Mouse (Mus musculus): ENCODE measurements around the gene Cd180. TPM values are rescaled to one million over a fixed set of nuclear protein-coding genes. Genes with fewer than 3 reads are reported as not detected.
"Not testable (repeated sequence)": the region's sequence is repeated elsewhere in the genome, so short reads cannot be mapped to it uniquely, and the experiment has no call there.

The Cd180 gene
- polyA plus RNA-seq, 1 experiment from 2014 or later = 0.66 TPM

DNA sequence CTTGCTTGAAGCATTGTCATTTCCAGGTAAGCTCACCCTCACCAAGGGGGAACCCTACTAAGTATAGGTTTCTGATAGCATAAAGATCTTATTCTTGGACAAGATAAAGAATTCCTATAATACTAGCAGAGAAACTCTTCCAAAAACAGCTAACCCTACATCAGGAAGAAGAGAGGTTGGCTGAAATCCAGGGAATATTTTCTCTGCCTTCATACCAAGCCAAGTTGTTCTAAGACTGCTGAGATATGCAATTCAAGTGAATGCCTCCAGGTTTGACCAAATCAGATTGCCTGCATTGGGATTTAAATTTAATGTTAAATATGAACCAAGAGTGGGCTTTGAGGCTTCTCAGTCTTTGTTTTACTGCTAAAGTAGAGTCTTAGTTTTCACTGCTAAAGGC, 32.1 kb downstream of the Cd180 start:
- no peaks in the 10 kb centered on the region for H3K27me3 ChIP-seq (replicated peaks; ENCODE audit: control insufficient read depth, insufficient read depth, low read length)
- H3K4me1 ChIP-seq (ENCODE audit: control insufficient read depth, insufficient read depth, low read length) = no peaks in the 10 kb centered on the region
- no peak overlapping the region for H3K9ac ChIP-seq (ENCODE audit: low read length)
- H3K4me2 ChIP-seq (ENCODE audit: low read length) = no peak overlapping the region
- ATAC-seq = no peak
- no peaks in the 10 kb centered on the region for H3K36me3 ChIP-seq (ENCODE audit: control insufficient read depth, insufficient read depth, low read length)
- no peak overlapping the region for H3K27ac ChIP-seq (ENCODE audit: low read depth, low read length)
- H3K9me3 ChIP-seq (replicated peaks; ENCODE audit: control insufficient read depth, low read length) = no peaks in the 10 kb centered on the region
- DNase-seq (ENCODE audit: low spot score) = no peak
- no peak overlapping the region for H3K4me3 ChIP-seq (ENCODE audit: low read depth, low read length)

DNA sequence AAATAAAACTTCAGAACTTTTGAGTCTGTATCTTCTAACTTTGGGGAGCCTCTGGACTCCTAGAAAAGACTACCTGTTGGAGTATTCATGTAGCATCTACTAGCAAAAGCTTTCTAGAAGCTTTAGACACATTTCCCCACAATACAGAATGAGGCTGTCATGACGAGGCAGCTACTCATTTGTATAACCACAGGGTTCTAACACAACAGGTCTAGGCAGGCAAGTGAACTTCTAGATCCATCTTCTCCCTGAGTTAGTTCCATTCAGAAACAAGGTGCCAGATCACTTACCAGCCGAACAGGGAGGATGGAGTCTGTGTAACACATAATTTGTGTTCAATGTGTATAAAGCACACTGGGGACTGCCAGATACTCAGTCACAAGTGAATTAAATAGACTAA, 32.5 kb downstream of the Cd180 start:
- Histone ChIP-seq H3K4me2 (ENCODE audit: low read length) (no peak overlapping the region), H3K9ac (ENCODE audit: low read length) (no peak overlapping the region), H3K4me1 (ENCODE audit: control insufficient read depth, insufficient read depth, low read length) (no peaks in the 10 kb centered on the region), H3K27ac (ENCODE audit: low read depth, low read length) (no peak overlapping the region), H3K9me3 (replicated peaks; ENCODE audit: control insufficient read depth, low read length) (no peaks in the 10 kb centered on the region), H3K4me3 (ENCODE audit: low read depth, low read length) (no peak overlapping the region), H3K27me3 (replicated peaks; ENCODE audit: control insufficient read depth, insufficient read depth, low read length) (no peaks in the 10 kb centered on the region), H3K36me3 (ENCODE audit: control insufficient read depth, insufficient read depth, low read length) (no peaks in the 10 kb centered on the region)
- ATAC-seq (no peak), DNase-seq (ENCODE audit: low spot score) (no peak)
- WGBS = 81% methylated on average over 2 of the region's 2 CpGs

DNA sequence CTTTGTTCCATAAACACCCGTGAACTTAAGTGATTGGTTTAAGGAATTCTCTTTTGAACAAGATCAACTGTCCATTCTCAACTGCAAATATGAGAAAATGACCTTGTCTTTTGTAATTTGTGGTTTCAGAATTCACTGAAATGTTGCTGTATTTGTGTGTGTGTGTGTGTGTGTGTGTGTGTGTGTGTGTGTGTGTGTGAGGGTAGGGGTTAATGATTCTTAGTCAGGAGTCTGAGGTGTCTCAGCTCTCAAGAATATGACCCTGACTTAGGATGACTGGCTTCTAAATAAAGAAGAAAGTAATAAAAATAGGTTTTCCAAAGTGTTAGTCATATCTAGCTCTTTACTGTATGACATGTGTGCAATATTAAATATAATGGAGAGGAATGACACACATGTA, 33.5 kb downstream of the Cd180 start:
- H3K27ac ChIP-seq (ENCODE audit: low read depth, low read length) = no peak overlapping the region
- no peak overlapping the region for H3K4me2 ChIP-seq (ENCODE audit: low read length)
- WGBS = 47% methylated on average over 1 of the region's 1 CpGs
- no peaks in the 10 kb centered on the region for H3K36me3 ChIP-seq (ENCODE audit: control insufficient read depth, insufficient read depth, low read length)
- H3K4me3 ChIP-seq (ENCODE audit: low read depth, low read length) = no peak overlapping the region
- H3K9ac ChIP-seq (ENCODE audit: low read length) = no peak overlapping the region
- no peak for DNase-seq (ENCODE audit: low spot score)
- no peaks in the 10 kb centered on the region for H3K27me3 ChIP-seq (replicated peaks; ENCODE audit: control insufficient read depth, insufficient read depth, low read length)
- no peaks in the 10 kb centered on the region for H3K9me3 ChIP-seq (replicated peaks; ENCODE audit: control insufficient read depth, low read length)
- no peaks in the 10 kb centered on the region for H3K4me1 ChIP-seq (ENCODE audit: control insufficient read depth, insufficient read depth, low read length)
- ATAC-seq = no peak

DNA sequence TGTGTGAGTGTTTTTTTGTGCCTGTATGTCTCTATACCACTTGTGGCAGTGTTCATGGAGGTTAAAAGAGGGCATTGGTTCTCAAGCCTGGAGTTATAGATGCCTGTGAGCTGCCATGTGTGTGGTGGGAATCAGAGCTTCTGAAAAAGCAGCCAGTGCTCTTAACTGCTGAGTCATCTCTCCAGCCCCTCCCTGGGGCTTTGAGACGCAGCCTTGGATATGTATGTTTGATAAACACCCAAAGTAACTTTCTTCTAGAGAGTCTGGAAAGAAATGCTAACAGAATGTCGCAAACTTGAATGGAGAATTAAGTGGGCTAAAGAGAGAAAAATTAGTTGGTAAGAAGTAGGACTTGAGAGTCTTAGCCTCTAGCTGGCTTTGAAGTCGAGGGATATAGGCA, 34.7 kb downstream of the Cd180 start:
- Histone ChIP-seq H3K9me3 (replicated peaks; ENCODE audit: control insufficient read depth, low read length) (no peaks in the 10 kb centered on the region), H3K4me2 (ENCODE audit: low read length) (no peak overlapping the region), H3K27ac (ENCODE audit: low read depth, low read length) (no peak overlapping the region), H3K36me3 (ENCODE audit: control insufficient read depth, insufficient read depth, low read length) (no peaks in the 10 kb centered on the region), H3K27me3 (replicated peaks; ENCODE audit: control insufficient read depth, insufficient read depth, low read length) (no peaks in the 10 kb centered on the region), H3K4me3 (ENCODE audit: low read depth, low read length) (no peak overlapping the region), H3K4me1 (ENCODE audit: control insufficient read depth, insufficient read depth, low read length) (no peaks in the 10 kb centered on the region; the same call in 1 of the 2 replicates), H3K9ac (ENCODE audit: low read length) (no peak overlapping the region)
- DNase-seq (ENCODE audit: low spot score) (no peak), ATAC-seq (no peak)
- WGBS = 81% methylated on average over 3 of the region's 3 CpGs

DNA sequence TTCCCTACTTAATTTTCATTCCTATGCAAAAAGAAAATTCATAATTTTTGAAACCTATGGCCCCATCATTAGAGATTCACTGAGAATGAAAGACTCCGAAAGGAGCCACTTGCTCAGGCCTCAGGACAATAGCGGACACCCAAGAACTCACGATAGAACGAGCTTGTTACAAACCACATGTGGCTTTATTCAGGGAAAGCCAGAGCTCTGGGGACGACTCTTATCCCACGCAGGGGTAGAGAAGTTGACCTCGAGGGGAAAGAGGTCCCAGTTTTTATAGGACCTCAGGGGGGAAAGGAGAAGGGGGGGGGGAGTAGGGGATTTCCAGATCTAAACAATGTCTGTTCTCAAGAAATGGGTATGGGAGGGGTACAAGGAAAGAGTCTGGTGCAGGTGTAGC, 35.6 kb downstream of the Cd180 start:
- DNase-seq (ENCODE audit: low spot score); H3K9me3 ChIP-seq (replicated peaks; ENCODE audit: control insufficient read depth, low read length); H3K36me3 ChIP-seq (ENCODE audit: control insufficient read depth, insufficient read depth, low read length); H3K4me3 ChIP-seq (ENCODE audit: low read depth, low read length); H3K4me2 ChIP-seq (ENCODE audit: low read length); H3K9ac ChIP-seq (ENCODE audit: low read length); H3K27me3 ChIP-seq (replicated peaks; ENCODE audit: control insufficient read depth, insufficient read depth, low read length); H3K27ac ChIP-seq (ENCODE audit: low read depth, low read length); H3K4me1 ChIP-seq (ENCODE audit: control insufficient read depth, insufficient read depth, low read length); ATAC-seq: not testable (repeated sequence)
- WGBS = 65% methylated on average over 7 of the region's 7 CpGs

DNA sequence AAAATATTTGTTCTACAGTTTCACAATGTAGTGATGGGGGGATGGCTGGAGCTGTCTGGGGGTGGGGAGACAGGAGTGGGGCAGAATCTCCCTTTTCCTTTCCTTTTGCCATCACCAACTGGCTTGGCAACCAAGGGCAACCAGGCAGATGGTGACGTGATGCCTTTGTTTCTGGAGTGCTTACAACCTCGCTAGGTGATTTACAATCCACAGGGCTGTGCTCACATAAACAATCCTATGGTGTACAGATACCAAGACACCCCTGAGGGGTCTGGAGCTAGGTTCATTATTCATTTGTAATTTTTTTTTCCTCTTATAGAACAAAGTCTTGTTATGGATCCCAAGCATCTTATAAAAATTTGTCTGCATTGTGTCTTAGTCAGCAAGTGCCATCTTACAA, 39.7 kb downstream of the Cd180 start:
- ATAC-seq (0 out of 2 replicates have a peak, but pooled peaks have one; percentile 26), DNase-seq (ENCODE audit: low spot score) (no peak)

DNA sequence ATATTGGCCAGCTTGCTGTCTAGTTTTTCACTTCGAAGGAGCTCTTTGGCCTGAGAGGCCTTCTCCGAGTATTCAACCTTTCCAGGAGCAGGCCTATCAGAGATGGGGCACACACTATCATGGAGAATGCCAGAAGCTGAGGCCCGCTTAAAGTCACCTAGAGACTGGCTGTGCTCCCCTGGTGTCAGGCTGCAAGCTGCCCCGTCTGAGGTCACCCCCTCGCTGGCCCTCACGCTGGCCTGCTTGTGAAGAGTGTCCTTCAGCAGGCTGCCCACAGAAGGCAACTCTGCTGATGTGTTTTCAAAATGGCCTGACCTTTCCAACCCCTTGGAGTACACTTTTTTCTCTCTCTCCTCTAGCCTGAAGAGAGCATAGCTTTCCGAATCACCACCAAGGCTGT, 44.5 kb downstream of the Cd180 start:
- peaks cover 38% of the 10 kb centered on the region for H3K36me3 ChIP-seq (ENCODE audit: control insufficient read depth, insufficient read depth, low read length)
- no peaks in the 10 kb centered on the region for H3K27me3 ChIP-seq (replicated peaks; ENCODE audit: control insufficient read depth, insufficient read depth, low read length)
- no peak for ATAC-seq
- no peak overlapping the region for H3K27ac ChIP-seq (ENCODE audit: low read depth, low read length)
- no peak overlapping the region for H3K4me2 ChIP-seq (ENCODE audit: low read length)
- H3K4me3 ChIP-seq (ENCODE audit: low read depth, low read length) = no peak overlapping the region
- no peak for DNase-seq (ENCODE audit: low spot score)
- H3K9me3 ChIP-seq (replicated peaks; ENCODE audit: control insufficient read depth, low read length) = no peaks in the 10 kb centered on the region
- WGBS = 95% methylated on average over 7 of the region's 7 CpGs
- no peak overlapping the region for H3K9ac ChIP-seq (ENCODE audit: low read length)
- H3K4me1 ChIP-seq (ENCODE audit: control insufficient read depth, insufficient read depth, low read length) = no peaks in the 10 kb centered on the region; the same call in 1 of the 2 replicates

More for the DNA sequence above, 39.7 kb downstream of the Cd180 start:
- H3K36me3 ChIP-seq (ENCODE audit: control insufficient read depth, insufficient read depth, low read length) = peaks cover 28% of the 10 kb centered on the region
- H3K9ac ChIP-seq (ENCODE audit: low read length) = no peak overlapping the region
- H3K4me2 ChIP-seq (ENCODE audit: low read length) = no peak overlapping the region
- H3K27ac ChIP-seq (ENCODE audit: low read depth, low read length) = no peak overlapping the region
- 64% methylated on average over 2 of the region's 2 CpGs for WGBS
- no peaks in the 10 kb centered on the region; the same call in 1 of the 2 replicates for H3K4me1 ChIP-seq (ENCODE audit: control insufficient read depth, insufficient read depth, low read length)
- no peaks in the 10 kb centered on the region for H3K27me3 ChIP-seq (replicated peaks; ENCODE audit: control insufficient read depth, insufficient read depth, low read length)
- no peaks in the 10 kb centered on the region for H3K9me3 ChIP-seq (replicated peaks; ENCODE audit: control insufficient read depth, low read length)
- H3K4me3 ChIP-seq (ENCODE audit: low read depth, low read length) = no peak overlapping the region

DNA sequence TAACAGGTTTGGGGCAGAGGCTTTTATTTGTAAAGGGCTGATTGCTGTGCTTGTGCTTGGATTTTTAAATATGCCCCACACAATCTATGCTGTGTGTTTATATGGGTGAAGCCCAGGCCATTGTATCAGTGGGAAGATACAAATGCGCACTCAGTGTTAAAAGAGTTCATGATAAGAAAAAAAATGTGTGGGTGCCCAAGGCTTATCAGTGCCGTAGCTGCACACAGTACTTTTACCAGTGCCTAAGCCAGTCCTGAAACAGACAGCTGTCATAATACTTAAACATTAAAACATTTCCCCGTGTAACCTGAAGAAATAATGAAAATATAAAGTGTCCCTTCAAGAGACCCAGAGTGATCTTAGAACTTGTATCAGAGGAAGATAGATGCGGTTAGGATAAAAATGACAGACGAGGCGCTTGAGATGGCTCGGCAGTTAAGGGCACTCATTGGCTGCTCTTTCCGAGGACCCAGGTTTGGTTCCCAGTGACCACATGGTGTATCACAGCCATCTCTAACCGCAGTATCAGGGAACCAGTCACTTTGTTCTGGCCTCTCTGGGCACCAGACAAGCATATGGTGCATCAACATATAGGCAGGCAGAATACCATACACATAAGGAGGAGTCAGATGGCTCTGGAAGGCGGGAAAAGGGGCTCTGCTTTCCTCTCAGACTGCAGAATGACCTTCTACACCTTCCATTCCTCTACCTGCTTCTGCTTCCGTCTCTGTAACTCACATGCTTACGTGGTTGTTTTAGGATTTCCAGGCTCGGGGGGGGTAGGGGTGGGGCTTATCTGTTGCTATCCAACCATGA, 46.6 kb downstream of the Cd180 start:
- ATAC-seq (no peak), DNase-seq (ENCODE audit: low spot score) (no peak)
- H3K4me3 ChIP-seq (ENCODE audit: low read depth, low read length) = no peak overlapping the region
- H3K27ac ChIP-seq (ENCODE audit: low read depth, low read length) = no peak overlapping the region
- H3K4me2 ChIP-seq (ENCODE audit: low read length) = no peak overlapping the region
- 93% methylated on average over 13 of the region's 13 CpGs for WGBS
- H3K36me3 ChIP-seq (ENCODE audit: control insufficient read depth, insufficient read depth, low read length) = peaks cover 38% of the 10 kb centered on the region
- H3K4me1 ChIP-seq (ENCODE audit: control insufficient read depth, insufficient read depth, low read length) = no peaks in the 10 kb centered on the region
- H3K9ac ChIP-seq (ENCODE audit: low read length) = no peak overlapping the region
- H3K9me3 ChIP-seq (replicated peaks; ENCODE audit: control insufficient read depth, low read length) = no peaks in the 10 kb centered on the region
- no peaks in the 10 kb centered on the region for H3K27me3 ChIP-seq (replicated peaks; ENCODE audit: control insufficient read depth, insufficient read depth, low read length)

DNA sequence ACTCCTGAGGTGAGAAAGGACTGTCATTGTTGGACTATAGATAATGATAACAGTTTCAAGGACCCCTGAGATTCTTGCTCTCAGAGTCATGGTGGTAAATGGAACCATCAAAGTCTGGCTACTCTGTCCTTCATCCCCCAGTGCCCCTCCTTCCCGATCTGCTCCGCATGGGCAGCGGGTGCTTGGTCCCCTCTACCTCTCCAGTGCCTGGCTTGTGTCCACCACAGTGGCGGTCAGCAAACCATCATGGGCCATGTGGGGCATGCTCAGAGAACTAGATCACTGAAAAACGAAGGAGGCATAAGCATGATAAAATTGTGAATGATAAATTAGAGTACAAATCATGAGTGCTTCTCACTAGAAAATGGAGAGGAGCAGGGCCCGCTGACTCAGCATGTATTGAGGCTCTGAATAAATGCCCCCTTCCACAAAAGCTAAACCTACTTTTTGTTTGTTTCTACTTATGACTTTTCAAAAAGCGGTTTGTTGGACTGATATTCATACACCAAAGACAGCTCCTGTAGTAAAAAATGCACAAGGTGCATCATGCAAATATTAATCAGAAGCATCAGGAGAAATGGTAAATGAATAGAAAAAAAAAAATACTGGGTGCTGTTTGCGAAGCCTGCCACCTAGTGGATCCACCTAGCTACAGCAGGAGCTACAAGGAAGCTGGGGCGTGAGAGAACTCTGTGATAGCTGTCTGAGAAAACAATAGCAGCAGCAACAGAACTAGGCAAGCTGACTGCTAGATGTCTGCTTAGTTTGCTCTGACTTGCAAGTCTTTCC, 51.3 kb downstream of the Cd180 start:
- H3K9me3 ChIP-seq (replicated peaks; ENCODE audit: control insufficient read depth, low read length) = no peaks in the 10 kb centered on the region
- H3K9ac ChIP-seq (ENCODE audit: low read length) = no peak overlapping the region
- no peak overlapping the region; the same call in 1 of the 2 replicates for H3K27ac ChIP-seq (ENCODE audit: low read depth, low read length)
- H3K4me1 ChIP-seq (ENCODE audit: control insufficient read depth, insufficient read depth, low read length) = no peaks in the 10 kb centered on the region
- no peaks in the 10 kb centered on the region for H3K27me3 ChIP-seq (replicated peaks; ENCODE audit: control insufficient read depth, insufficient read depth, low read length)
- H3K4me3 ChIP-seq (ENCODE audit: low read depth, low read length) = no peak overlapping the region
- peak; percentile 73 for DNase-seq (ENCODE audit: low spot score)
- H3K4me2 ChIP-seq (ENCODE audit: low read length) = no peak overlapping the region
- WGBS = 68% methylated on average over 9 of the region's 9 CpGs
- ATAC-seq = 0 out of 2 replicates have a peak, but pooled peaks have one; percentile 32
- peaks cover 5% of the 10 kb centered on the region; the same call in 1 of the 2 replicates for H3K36me3 ChIP-seq (ENCODE audit: control insufficient read depth, insufficient read depth, low read length)
